Mouse (Mus musculus): ENCODE data around the gene Nemp2. TPM values are rescaled to one million over a fixed set of nuclear protein-coding genes. Genes with fewer than 3 reads are reported as not detected.
A peak's percentile ranks its signal among the peaks of the same experiment; 100 is the strongest.

Gene Nemp2
- 18.1 and 19.6 TPM in 2 replicates for total RNA-seq (2015)
- 19.4 and 20.3 TPM in 2 replicates for total RNA-seq (2017)

DNA sequence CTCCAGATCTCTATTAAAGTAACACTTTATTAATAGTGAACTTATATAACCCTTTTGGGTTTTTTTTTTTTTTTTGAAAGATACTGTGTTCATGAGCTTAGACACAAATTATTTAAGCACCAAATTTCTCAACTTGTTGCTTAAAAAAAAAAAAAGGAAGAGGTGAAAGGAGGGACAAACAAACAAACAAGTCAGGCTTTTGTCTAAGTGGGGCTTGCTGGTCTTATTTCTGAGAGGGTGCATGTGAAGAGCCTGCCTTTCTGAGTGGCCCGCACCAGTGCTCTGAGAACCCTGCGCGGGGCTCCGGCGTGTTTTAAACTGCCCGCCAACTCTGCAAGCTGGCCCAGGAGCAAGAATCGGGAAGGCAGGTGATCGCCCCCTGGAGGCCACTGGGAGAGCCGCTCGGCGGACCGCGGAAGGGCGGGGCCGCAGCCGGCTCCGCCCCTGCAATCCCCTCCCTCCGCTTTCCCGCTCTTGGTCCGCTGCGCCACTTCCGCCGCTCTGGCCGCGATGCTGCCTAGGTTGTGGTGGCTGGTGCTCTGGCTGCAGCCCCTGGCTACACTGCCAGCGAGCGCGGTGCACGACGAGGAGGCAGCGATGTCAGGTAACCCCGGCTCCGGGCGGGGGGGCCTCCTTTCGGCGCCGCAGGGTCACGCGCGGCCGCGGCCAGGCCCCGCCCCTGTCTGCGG lies at the start of gene Nemp2:
Nemp2 (plus strand) TSS at position 456 of the 689 bp plus-strand sequence.
- peak; percentile 99 for ATAC-seq (ENCODE audit: poor library complexity, severe bottlenecking)

DNA sequence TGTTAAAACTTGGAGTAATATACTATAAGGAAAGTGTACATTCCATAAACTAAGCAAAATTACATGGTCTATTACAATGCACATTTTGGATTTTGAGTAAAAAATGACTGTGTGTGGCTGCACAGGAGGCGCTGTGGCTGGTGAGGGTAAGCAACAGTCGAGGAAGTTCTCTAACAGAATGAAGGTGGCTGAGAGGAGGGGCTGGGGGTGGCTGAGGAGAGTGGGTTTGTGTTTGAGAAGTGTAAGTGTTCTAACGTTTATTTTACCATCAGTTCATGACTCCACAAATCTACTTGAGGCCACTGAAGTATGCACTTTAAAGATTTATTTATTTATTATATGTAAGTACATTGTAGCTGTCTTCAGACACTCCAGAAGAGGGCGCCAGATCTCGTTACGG lies 48.8 kb upstream of the Nemp2 start:
- ATAC-seq (ENCODE audit: poor library complexity, severe bottlenecking) = no peak

DNA sequence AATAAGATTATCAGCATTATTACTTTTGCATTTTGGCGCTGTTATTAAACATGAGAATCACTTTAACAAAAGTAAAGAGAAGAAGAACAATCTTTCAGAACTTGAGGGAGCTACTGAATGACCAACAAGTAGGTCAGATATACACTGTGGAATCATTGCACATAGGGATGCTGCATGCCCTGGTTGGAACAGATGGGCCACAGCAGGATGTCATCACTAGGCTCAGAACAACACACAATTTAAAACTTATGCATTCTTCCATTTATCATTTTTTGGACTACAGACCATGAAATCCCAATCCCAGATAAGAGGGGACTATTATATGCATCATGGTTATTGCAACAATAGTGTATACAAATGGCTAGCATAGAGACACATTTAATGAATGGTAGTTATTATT lies 47.6 kb upstream of the Nemp2 start:
- ATAC-seq (ENCODE audit: poor library complexity, severe bottlenecking) = no peak

DNA sequence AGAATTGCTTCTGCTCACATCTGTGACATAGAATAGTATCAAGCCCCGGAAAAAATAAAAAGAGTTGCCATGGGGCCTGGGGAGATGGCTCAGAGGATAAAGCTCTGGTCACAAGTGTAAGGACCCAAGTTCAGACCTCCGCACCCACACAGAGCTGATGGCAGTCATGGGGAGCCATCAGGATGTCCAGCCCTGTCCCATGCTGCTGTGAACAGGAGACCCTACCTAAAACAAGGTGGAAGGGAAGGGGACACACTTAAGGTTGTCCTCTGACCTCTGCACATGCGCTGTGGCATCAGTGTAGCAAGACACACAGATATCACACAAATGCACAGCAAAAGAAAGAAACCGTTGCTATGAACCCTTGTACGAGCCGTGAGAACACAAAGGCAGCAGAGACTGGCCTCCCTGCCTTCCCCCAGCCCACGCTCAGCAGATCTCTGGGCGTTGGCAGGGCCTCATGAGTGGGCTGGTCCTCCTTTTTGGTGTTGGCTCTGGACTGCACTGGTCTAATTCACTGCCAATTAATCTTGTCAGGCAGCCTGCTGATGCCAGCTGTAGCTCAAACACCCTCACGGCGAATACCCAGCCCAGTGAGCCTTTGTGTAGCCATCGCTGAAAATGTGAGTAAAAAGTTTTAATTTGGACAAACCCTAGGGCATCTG lies 33.4 kb upstream of the Nemp2 start:
- no peak for ATAC-seq (ENCODE audit: poor library complexity, severe bottlenecking)

DNA sequence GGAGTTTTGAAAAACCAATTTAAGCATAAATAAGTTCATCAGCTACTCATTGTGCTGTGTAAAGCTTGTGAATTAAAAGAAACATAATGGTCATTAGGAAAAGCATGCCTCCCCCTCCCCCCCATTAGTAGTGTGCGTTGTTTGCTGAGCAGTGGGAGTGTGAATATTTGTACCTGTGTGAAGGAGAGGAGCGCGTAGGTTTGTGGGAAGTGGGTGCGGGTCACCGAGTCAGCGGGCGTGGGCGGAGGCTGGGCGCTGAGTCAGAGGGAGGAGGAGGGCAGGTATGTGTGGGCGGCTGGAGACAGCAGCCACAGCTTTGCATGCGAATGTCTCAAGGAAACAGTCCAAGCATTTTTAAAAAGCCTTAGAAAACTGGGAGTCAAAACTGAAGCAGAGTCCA lies 32.7 kb upstream of the Nemp2 start:
- ATAC-seq (ENCODE audit: poor library complexity, severe bottlenecking) = peak; percentile 54; the same call in 1 of the 2 replicates

DNA sequence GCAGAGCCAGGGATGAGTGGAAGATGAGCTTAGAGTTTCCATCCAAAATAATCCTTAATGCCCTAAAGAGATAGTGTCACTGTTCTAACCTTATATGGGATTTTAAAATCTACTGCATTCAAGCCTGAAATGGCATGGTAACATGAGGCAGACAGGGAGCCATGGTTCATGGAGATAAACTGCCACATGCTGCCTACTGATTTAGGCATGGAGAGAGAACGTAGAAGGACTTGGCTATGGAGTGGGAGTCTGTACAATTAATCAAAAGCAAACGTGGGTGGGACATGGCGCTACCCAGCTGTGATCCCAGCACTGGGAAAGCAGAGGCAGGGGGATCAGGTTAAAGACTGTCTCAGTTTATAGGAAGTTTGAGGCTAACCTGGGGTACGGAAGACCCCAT lies 32.1 kb upstream of the Nemp2 start:
- no peak for ATAC-seq (ENCODE audit: poor library complexity, severe bottlenecking)

DNA sequence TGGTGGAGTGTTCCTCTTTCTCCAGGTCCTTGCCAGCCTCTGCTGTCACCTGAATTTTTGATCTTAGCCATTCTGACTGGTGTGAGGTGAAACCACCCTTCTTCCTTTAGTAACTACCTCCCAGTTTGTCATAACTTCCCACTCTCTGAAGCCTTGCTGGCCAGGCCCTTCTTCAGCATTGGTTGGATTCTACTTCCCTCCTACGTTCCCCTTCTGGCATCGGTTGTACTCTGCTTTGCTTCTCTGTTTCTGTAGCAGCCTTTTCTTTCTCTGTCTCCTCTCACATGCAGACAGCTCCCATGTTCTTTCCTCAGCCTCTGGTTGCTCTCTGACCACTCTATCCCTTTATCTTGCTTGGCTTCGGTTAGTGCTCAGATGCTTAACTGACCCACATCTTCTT lies 29.0 kb upstream of the Nemp2 start:
- ATAC-seq (ENCODE audit: poor library complexity, severe bottlenecking) = 0 out of 2 replicates have a peak, but pooled peaks have one; percentile 47

DNA sequence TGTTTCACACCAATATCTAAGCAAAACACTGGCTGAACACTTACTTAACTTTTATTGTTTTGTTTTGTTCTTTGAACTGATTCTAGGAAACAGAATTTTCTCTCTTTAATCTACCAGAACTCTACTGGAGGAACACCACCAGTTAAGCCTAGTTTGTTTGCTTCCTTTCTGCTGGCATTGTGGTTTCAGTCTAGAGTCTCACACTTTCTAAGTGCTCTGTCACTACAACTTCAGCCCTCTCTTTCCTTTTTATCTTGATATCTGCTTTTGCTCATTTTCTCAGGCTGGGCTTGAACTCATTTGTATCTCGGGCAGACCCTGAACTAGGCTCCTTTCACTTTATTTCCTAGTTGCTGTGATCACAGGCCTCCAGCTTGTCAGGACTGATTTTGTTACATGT lies 22.8 kb upstream of the Nemp2 start:
- ATAC-seq (ENCODE audit: poor library complexity, severe bottlenecking) = no peak

DNA sequence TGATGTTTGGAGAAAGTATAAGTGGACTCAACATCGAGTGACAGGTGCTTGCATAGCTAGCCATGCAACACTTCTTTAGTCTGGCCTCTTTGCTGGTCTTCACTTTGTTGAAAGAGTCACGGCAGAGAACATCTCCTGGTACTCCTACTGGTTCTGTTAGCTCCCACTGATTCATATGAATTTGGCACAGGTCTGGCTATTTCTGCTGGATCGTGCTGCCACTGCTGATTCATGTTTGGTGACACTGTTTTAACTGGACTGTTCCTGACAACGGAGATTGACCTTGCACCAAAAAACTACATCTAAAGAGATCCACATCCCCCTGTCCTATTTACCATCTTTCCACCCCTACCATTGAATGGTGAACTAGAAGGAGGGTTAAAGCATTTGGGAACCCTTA lies 22.0 kb upstream of the Nemp2 start:
- ATAC-seq (ENCODE audit: poor library complexity, severe bottlenecking) = no peak

DNA sequence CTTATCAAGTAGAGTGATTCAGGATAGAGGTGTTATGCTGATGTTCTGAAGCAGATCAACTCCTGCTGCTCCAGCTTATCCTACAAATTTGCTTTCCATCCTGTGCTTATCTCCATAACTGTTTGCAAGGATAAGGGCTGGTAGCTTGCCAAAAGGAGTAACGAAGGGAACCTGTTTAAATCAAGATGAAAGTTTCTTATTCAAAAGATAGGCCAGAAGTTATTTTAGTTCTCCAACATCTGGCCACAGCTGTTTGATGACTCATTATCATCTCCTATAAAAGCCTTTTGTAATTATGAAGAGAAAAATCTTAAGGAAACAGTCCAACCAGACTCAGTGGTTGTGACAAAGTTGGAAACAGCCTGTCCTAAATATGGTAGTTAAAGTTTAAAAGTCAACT lies 12.3 kb upstream of the Nemp2 start:
- no peak for ATAC-seq (ENCODE audit: poor library complexity, severe bottlenecking)

DNA sequence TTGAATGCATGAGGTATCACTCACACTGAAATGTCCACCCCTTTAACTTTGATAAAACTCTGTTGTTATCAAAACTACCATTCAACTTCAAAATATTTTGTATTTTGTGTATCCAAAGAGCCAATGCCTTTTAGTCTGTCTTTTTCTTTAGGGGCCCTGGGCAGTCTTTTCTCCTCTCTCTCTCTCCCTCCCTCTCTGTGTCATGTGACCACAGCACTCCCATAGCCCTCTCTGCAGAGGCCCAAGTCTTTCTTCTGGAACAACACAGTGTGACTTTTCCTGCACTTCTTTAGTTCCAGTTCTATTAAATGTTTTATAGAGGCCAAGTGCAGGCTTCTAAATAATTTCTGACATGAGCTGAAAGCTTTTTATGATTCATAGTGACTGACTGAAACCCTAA lies 10.1 kb upstream of the Nemp2 start:
- ATAC-seq (ENCODE audit: poor library complexity, severe bottlenecking) = no peak

DNA sequence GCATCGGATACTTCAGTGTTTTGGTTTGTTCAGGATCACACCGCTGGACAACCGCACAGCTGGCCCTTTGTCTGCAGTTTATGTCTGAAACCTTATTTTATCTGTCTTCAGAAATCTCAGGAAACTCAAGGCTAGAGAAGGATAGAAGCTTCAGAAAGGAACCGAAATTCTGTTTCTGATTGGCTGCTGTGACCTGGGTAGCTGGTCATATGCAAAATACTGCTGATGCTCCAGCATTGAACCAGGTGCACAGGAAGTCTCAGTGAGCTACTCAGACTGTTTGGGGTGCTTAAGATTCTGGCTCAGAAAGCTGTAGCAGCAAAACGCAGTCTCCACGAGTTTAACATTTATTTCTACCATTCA lies 415 bp downstream of the Nemp2 start:
- ATAC-seq (ENCODE audit: poor library complexity, severe bottlenecking) = peak; percentile 68

DNA sequence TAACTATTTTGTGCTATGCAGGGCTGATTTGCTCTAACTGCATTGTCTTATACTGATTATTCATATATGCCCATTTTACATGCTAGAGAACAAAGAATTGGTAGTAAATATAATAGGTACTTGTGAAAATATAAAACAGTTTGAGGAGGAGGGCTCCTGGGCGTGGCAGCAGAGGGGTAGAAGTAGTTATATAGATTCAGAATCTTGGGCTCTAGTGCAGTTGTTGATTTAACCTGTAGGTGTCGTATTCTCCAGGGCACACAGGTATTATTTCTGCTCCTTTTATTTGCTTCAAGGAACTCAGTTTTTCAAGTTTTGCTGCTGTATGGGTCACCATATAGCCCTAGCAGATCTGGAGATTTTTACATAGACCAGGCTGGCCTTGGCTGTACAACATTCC lies 1.1 kb downstream of the Nemp2 start:
- ATAC-seq (ENCODE audit: poor library complexity, severe bottlenecking) = no peak

DNA sequence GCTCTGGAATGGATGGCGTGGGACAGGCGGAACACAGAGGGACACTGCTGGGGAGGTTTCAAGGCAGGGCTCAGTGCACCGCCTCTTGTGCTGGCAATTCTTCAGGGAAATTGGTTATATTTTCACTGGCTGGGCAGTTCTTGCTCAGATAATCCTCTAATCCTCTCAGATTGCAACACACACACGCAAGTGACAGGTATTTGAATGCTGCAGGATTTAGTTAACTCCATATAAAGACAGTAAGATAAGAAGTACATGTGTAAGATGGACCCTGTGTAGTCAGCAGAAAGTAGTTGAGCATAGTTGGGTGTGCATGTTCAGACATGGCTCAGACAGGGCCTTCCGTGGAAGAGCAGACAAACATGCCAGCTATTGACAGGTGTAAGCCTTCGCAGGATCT lies 3.7 kb downstream of the Nemp2 start:
- no peak for ATAC-seq (ENCODE audit: poor library complexity, severe bottlenecking)

DNA sequence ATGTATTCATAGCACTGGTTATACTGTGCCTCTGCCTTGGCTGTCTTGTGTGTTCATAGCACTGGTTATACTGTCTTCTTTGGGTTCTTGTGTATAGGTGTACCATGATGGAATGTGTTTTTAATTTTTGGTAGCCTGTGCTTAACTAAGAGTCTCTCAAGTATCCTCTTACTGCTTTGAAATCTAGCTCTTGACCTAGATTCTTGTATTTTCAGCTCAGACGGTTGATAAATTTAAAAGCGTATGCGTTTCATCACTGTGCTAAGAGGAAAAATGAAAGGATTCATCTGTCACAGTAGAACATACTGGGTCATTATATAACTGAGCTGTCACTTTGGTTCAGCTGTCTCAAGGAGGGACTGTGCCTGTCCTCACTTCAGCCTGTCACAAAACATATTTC lies 5.4 kb downstream of the Nemp2 start:
- ATAC-seq (ENCODE audit: poor library complexity, severe bottlenecking) = no peak

DNA sequence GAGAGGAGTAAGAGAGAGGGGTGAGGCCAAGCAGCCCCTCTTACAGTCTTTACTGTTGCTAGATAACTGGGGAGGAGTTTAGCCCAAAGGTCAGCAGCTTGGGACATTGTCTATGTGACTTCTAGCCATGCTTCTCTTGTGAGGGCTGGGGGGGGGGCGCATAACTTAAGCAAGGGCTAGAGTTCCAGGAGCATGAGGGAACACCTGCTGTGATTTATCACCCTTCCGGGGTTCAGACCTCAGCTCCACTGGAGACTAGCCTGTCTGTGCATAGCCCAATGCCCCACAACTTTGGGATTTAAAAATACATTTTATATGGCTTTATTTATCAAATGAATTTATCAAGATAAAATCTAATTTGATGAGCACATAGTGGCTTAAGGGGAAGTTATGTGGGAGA lies 7.6 kb downstream of the Nemp2 start:
- no peak for ATAC-seq (ENCODE audit: poor library complexity, severe bottlenecking)

DNA sequence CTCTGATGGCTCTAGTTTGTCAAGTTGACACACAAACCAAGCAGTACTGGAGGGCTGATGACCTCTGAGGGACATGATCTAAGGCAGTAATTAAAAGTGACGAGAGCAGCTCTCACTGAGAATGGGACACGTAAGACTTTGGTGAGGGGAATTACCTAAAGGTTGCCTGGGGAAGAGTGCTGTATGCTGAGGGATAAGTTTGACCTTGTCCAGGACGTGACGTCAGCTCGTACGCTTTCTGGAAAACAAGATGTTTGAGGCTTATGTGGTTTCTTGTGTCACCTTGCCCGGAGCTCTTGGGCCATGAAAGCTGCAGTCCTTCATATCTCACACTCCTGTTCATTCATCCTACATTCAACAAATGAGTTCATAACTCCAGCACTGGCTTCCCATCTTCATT lies 8.6 kb downstream of the Nemp2 start:
- peak; percentile 60 for ATAC-seq (ENCODE audit: poor library complexity, severe bottlenecking)

DNA sequence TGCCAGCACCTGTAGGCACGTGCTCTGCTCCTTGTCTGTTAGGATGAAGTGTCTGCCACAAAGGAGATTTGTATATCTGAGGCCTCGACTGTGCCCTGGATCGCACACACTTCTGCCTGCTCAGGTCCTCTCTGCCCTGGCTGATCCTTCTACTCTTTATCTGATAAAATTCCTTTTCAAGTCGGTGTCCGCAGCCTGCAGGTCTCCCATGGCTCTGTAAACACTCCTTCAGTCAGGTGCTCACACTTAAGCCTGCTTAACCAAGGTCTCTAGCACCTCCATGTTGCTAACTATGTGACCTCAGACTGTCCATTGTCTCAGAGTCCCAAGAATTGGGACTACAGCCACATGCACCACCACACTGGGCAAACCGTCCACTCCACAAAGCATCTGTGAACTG lies 9.8 kb downstream of the Nemp2 start:
- ATAC-seq (ENCODE audit: poor library complexity, severe bottlenecking) = no peak

DNA sequence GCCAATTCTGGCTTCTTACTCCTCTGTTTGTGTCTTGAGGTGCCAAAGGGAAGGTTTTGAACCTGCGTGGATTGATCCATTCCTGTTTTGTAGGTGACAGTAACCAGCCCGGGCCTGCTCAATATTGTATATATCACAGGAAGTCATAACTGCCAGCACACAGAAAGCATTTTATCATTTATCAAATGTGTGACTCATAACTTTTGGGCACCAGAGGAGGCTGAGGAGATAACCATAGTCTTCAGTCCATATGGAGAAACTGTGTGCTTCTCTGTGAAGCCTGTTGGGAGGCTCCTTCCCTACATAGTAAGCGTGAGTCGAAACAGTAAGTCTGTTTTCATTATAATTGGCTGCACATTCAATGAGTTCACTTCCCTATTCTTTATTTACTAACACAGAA lies 10.2 kb downstream of the Nemp2 start:
- no peak for ATAC-seq (ENCODE audit: poor library complexity, severe bottlenecking)

DNA sequence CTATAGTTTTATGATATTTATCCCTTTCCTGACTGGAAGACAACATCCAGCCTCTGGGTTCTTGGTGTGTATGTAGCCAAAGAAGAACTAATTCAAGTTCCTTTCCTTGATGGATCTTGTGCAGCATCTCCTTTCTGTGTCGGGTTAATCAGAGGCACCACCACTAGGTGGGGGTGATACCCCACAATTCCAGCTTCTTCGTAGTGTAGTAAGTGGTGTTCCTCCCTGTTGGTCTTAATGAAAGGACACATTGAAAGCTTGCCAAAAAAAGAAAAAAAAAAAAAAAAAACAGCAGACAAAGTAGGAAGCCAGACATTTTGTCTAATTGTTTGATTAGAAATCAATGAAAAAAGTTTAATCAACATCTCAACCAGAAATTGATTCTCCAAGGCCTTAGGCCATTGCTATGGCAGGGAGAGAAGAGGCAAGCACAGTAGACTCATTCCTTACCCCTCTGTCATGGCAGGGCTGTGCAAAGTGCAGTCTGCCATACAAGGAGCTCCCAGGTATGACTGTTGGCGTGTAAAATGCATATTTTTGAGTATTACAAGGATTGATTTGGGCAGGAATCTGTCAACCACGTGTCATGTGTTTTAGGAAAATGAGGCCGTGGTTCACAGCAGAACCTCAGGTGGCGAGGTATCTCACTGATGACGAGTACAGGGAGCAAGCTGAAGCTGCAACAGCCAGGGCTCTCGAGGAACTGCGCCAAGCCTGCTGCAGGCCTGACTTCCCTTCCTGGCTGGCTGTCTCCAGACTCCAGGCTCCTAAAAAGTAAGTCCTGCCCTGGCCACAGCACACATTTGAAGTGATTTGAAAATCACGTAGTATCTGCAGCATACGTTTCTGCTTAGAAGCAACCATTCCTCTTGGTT lies 17.9 kb downstream of the Nemp2 start:
- ATAC-seq (ENCODE audit: poor library complexity, severe bottlenecking) = peak; percentile 79

DNA sequence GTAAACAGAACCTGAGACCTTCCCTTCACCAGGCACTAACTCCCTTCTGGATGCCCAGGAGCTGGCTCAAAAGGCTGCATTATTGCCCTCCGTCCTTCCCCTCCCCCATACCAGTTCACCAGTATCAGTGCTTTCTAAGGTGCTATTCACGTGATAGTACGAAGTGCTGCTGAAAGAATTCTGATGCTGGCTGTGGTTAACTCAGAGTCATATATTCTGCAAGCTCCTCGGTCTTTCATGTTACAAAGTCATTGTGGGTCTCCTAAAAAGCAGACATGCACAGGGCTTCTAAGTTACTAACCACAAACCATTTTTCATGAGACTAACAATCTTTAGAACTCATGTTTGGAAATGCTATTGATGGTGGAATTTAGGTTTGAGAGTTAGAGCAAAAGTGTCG lies 19.6 kb downstream of the Nemp2 start:
- ATAC-seq (ENCODE audit: poor library complexity, severe bottlenecking) = no peak

Measured in megakaryocyte, adult 5-6 weeks (primary cell).